Mouse (Mus musculus): ENCODE measurements around the gene Rpl34. TPM values are rescaled to one million over a fixed set of nuclear protein-coding genes. Genes with fewer than 3 reads are reported as not detected.

The Rpl34 gene
- total RNA-seq, 2 experiments from 2014 or later = 642 to 733 TPM

Other genes starting within 250 kb of the Rpl34 start
- gene Etnppl, start 113.0 kb downstream of the Rpl34 start, total RNA-seq (2021) = under 1 TPM in 1 of 2 experiments, not detected in 1; 0.27 TPM
- 10 to 100 TPM; 82.5 to 89.6 TPM for gene Ostc, start 21.0 kb downstream of the Rpl34 start, total RNA-seq (2021)

Data from adrenal gland, adult 18-20 months (tissue).